Mouse (Mus musculus) liver, adult 2 months (tissue): ENCODE measurements around the gene Apoe.

Experiments
- CTCF ChIP-seq: fragments of 200-500 bp; IDR thresholded peaks from 2 replicates; pipeline ENCODE4 v1.5.1; 2011; ENCODE audit warnings: low read depth, low read length, control low read depth
- POLR2A ChIP-seq: fragments of 200-500 bp; IDR thresholded peaks from 2 replicates; pipeline ENCODE4 v1.6.1; 2011; ENCODE audit warnings: low read length, control low read depth; ENCODE audit not compliant: insufficient read depth; ENCODE audit errors: extremely low read depth

DNA sequence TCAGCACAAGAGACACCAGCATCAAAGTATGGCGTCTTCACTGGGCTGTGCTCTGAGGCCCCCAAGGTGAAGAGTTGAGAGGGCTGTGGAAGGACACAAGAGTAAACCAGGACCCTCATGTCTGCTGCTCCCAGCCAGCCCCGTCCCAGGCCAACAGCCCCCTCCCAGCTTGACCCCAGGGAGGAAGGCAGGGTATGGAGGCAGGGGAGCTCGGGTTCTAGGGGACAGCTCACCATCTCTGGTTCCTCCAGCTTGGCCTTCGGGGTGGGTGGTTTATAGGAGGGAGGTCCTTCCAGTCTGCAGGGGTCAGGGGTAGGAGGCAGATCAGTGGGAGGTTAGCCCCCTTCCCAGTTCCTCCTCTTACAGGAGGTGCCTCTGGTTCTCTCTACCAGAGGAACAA, 20.2 kb upstream of the Apoe start:
- TF ChIP-seq POLR2A (no peak), CTCF (no peak)
